Mouse (Mus musculus): ENCODE measurements around the gene Abhd5. TPM values are rescaled to one million over a fixed set of nuclear protein-coding genes. Genes with fewer than 3 reads are reported as not detected.

Gene Abhd5
- total RNA-seq, 2 experiments from 2014 or later, result 83.7 to 87.0 TPM

DNA sequence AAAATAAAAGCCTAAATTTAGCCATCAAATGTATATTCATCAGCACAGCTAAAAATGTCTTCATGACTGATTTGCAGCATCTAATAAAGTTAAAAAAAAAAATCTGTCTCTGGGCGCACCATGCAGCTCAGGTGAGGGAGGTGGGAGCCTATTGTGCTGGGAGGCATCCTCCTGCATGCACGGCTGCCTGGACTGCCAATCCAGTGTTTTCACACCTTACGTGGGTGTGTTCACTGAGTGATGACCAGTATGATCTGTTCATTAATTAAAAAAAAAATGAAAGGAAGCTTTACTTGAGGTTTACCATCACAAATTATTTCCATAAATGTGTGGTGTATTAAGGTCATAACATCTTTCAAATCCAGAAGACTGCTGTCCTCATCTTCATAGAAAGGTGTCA, 6.1 kb upstream of the Abhd5 start:
- ATAC-seq (ENCODE audit: poor library complexity, severe bottlenecking), result no peak

DNA sequence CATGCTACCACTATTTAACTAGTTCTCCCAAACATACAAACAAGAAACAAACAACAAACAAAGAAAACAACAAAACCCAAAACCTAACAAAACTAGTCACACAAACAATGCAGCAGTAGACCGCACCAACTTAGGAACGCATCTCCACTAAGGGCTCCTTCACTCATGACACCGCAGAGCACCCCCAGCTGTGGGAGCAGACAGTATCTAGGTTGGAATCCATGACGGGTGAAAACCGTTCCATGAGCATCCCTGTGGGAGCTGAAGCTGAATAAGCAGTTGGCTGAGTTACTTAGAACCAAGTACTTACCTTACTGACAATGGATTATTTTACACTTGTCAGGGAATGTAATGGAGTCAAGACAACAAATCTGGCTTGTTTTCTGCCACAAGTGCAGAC, 5.3 kb upstream of the Abhd5 start:
- no peak for ATAC-seq (ENCODE audit: poor library complexity, severe bottlenecking)

DNA sequence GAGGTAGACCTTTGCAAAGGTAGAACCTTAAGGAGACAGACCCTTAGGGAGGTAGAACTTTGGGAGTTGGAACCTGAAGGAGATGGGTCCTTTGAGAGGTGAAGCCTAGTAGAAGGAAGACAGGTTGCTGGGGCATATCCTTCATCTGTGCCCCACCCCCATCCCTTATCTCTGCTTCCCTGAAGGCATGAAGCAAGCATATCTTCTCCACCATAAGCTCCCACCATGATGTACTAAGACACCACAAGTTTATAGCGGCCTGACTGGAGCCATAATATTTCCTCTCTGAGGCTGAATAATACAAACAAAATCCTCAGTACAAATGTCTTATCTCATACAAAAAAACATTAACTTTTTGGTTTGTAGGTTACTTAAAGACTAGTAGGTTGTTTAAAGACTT, 3.5 kb upstream of the Abhd5 start:
- no peak for ATAC-seq (ENCODE audit: poor library complexity, severe bottlenecking)

GRCm38 (mm10) chr9:122349286-122349685, 2.1 kb upstream of the Abhd5 start:
- peak; percentile 67 for ATAC-seq (ENCODE audit: poor library complexity, severe bottlenecking)

DNA sequence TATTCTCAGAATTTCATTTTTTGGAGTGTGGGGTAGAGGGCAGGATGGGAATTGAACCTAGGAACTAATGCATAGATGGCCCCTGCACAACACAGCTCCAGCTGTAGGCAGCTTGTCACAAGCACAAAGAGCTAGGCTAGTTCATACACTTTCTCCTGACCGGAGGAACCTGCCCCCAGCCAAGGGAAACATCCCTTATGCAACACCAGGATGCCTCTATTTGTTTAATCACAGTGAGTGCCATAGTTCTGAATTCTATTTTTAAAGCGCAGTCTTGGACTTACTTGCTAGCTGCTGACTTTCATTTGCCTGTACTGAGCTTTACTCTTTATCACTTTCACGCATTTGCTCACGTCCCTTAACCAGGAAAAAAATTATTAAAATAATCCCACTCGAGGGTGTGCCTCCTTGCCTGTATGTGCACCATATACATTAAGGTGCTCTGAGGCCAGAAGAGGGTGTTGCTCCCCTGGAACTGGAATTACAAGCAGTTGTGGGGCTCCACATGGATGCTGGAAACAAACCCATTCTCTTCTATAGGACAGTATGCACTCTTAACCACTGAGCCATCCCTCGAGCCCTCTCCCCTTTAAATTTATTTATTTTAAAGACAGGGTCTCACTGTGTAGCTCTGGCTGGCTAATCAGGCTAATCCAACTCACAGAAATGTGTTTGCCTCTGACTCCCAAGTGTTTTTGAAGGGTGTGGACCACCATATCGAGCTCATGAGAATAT, 845 bp upstream of the Abhd5 start:
- no peak for ATAC-seq (ENCODE audit: poor library complexity, severe bottlenecking)

DNA sequence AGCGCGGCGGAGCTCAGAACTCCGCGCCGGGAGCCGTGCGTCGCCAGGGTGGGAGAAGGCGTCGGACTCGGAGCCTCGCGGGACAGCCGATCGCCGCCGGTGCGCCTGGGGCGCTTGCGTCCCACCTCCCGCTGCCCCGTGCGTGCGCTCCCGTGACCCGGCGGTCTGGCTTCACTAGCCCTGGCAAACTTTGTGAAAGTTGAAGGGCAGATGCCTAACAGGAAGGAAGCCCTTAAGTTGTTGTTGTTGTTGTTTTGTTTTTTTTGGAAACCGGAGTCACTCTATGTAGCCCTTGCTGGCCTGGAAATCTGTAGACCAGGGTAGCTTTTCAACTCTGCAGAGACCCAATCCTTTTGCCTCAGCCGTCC, 601 bp downstream of the Abhd5 start:
- ATAC-seq (ENCODE audit: poor library complexity, severe bottlenecking), result peak; percentile 1; the same call in 1 of the 2 replicates

- ATAC-seq (ENCODE audit: poor library complexity, severe bottlenecking), result no peak
Measured at GRCm38 (mm10) chr9:122352911-122353310, 1.5 kb downstream of the Abhd5 start.

DNA sequence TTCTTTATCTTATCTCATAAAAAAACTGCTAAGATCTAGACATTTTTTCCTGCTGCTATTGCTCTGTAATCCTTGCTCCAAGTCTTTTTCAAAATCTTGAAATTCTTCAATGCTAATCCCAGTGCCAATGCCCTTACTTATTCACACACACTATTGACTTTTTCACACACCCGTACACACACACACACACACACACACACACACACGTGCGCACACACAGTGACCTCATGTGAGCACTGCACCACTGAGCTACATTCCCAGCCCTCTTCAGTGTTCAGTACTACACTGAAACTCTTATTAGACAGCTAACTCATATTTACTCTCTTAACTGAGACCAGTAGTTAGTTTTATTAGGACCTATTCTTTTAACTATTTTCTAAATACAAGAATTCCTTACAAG, 2.8 kb downstream of the Abhd5 start:
- ATAC-seq (ENCODE audit: poor library complexity, severe bottlenecking), result no peak

GRCm38 (mm10) chr9:122357073-122357472, 5.7 kb downstream of the Abhd5 start:
- ATAC-seq (ENCODE audit: poor library complexity, severe bottlenecking), result peak; percentile 63

DNA sequence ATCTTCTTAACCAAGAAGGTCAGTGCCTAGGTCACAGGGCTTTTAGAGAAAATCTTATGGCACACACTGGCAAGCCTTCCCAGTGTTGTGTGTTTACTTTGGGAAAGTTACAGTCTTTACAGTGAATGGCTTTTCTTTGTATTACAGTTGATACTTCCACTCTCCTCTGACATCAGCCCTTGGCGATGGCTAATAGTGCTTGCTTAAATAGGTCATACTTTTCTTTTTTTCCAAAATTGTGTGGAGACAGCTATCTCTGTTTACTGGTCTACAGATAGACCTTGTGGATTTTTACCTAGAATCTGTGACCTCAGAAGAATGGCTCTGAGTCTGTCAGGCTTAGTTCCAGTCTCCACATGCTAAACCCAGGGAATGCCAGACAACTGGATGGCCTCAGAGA, 6.2 kb downstream of the Abhd5 start:
- no peak for ATAC-seq (ENCODE audit: poor library complexity, severe bottlenecking)

DNA sequence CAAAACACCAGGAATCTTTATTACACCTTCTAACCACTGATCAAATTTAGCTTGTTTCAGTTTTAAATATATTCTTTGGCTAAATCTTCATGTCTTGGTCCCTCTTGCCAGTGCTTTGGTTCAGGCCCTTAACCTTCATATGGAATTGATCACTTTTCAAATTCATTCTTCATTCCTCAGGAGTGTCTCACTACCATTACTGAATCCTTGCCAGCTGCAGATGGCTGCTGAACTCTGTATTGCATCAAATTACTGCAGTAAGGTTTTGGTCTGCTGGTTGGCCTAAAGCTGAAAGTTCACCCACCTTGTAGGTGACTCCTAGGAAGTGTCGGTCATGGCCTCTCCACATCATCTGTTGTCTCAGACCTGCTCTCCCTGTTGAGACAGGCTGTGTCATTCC, 12.8 kb downstream of the Abhd5 start:
- ATAC-seq (ENCODE audit: poor library complexity, severe bottlenecking), result no peak

GRCm38 (mm10) chr9:122370292-122370794, 18.9 kb downstream of the Abhd5 start:
- peak; percentile 68 for ATAC-seq (ENCODE audit: poor library complexity, severe bottlenecking)

GRCm38 (mm10) chr9:122372506-122372905, 21.1 kb downstream of the Abhd5 start:
- ATAC-seq (ENCODE audit: poor library complexity, severe bottlenecking), result no peak

DNA sequence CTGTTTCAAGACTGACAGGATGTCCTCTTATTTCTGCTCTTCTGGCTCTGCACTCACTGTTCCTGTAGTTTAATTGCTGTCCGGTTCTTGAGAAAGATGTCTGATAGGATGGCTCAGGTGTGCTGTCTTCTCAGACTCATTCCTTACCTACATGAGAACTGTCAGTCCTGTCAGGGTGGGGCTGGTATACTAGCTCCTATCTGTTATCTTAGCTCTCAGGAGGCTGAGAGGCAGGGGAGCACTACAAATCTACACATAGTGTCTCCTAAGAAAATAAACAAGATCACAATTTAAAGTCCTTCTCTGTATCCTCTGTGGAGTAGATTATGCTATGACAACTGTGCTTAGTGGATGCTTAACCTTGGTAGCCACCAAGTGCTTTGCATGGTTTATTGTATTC, 21.6 kb downstream of the Abhd5 start:
- ATAC-seq (ENCODE audit: poor library complexity, severe bottlenecking), result no peak

GRCm38 (mm10) chr9:122378986-122379385, 27.6 kb downstream of the Abhd5 start:
- no peak for ATAC-seq (ENCODE audit: poor library complexity, severe bottlenecking)

DNA sequence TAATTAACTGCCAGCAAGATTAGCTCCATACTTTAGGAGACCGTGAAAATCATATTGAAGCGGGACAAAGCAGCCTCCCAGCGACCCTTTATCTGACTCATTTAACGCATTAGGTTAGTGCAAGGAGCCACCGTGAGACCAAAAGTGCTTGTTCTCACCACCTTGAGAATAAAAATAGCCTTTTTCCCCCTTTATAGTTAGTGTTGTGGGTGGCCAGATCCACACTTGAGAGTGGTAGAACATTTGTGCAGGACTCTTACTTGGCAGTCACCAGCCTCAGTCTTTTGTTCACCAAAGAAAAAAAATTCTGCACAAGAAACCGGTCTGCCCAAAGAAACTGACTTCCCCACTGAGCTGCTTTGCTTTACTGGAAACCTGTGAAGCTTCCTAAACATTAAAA, 29.6 kb downstream of the Abhd5 start:
- no peak for ATAC-seq (ENCODE audit: poor library complexity, severe bottlenecking)

- no peak for ATAC-seq (ENCODE audit: poor library complexity, severe bottlenecking)
Measured at GRCm38 (mm10) chr9:122382006-122382405, 30.6 kb downstream of the Abhd5 start.

- no peak for ATAC-seq (ENCODE audit: poor library complexity, severe bottlenecking)
Measured at GRCm38 (mm10) chr9:122386015-122386414, 34.6 kb downstream of the Abhd5 start.

DNA sequence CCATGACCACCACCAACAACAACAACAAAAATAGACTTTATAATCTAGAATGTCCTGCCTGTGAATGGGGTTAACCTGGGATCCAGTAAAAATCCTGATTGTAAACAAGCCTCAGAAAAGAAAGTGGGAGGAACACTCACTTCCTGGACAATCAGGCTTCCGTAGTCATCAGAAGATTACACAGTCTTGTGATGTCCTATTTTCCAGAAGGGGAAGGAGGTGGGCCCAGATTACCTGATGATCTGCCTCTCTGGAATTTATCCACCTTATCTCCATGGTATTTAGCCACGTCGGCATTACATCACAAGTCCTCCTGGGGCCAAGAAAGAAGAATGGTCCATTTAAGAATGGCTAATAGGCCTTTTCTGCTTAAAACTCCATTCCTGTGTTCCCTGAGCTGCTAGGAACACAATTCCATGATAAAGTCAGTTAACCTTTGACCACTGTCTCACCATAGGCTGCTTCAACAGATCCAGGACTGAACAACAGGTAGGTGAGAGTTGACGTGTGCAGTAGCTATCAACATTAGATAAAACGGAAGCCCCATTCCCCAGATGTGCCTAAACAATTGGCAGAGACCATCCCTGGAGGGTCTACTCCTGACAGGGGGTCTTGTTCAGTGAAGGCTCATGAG, 38.0 kb downstream of the Abhd5 start:
- no peak for ATAC-seq (ENCODE audit: poor library complexity, severe bottlenecking)

DNA sequence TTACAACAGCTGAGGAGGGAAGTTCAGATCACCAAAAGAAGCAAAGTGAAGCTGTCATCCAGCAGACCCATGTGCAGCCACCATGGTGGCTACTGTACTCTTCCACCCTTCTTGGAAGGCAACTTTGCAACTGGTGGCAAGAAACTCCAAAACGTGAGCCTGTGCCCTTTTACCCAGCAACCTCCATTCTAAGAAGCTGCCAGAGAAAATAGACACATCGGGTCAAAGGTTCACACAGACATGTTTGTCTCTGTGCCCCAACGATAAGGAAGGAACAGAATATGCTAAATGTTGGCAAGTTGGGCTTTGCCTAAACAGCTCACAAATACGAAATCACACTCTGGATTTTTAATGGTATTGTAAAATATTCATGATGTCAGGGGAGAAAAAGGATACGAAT, 44.4 kb downstream of the Abhd5 start:
- ATAC-seq (ENCODE audit: poor library complexity, severe bottlenecking), result no peak

DNA sequence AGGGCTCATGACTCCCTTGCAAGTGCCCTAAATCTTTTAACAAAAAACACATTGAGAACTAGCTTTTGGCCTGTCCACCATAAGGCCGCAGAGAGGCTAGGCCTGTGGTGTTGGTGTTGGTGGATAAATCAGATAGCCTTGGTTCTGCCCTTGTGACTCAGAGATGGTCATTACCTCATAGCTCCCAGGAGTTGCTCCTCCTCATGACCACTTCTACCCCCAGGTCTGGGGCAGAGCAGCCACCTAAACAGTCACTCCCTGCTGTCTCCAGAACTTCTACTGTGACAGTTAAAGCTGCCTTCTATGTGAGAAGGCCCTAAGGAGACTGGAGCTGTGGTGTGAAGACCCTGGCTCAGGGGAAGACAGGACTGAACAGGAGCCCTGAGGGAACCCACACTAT, 45.7 kb downstream of the Abhd5 start:
- ATAC-seq (ENCODE audit: poor library complexity, severe bottlenecking), result no peak

- peak; percentile 66 for ATAC-seq (ENCODE audit: poor library complexity, severe bottlenecking)
Measured at GRCm38 (mm10) chr9:122398746-122399145, 47.3 kb downstream of the Abhd5 start.

DNA sequence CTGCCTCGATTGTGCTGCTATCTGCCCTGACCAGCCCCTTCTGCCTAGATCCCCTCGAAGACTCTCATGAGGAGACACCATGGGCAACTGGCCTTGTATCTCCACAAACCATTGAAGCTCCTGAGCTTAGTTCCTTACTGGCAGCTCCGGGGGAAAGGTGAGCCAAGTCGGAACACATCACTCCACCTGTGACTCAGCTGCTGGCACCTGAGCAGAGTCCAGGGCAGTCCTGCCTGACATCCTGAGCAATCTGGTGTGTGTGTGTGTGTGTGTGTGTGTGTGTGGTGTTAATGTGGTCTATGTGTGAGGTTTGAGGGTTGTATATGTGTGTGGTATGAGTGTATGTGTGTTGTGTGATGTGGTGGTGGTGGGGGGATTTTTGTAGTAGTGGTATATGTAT, 49.8 kb downstream of the Abhd5 start:
- no peak for ATAC-seq (ENCODE audit: poor library complexity, severe bottlenecking)

Data from megakaryocyte, adult 5-6 weeks (primary cell).